Mouse (Mus musculus) liver, adult 2 months (tissue): Measurements from ENCODE around the gene 1700020L24Rik. TPM values are rescaled to one million over a fixed set of nuclear protein-coding genes. Genes with fewer than 3 reads are reported as not detected.

ENCODE experiments used
- DNase-seq: peaks from one replicate; pipeline ENCODE4 v3.0.0-alpha.2; 2011; ENCODE audit warnings: low read depth, low spot score; ENCODE audit errors: extremely low read depth
- H3K27ac ChIP-seq: fragments of 200-500 bp; replicated peaks from 2 replicates; pipeline ENCODE4 v1.5.1; 2012; ENCODE audit warnings: low read depth, mild to moderate bottlenecking, control low read depth, inconsistent platforms, low read length; ENCODE audit not compliant: insufficient read depth
- H3K27me3 ChIP-seq: fragments of 200-500 bp; 2 replicates; pipeline ENCODE4 v1.6.1; 2012; ENCODE audit warnings: mild to moderate bottlenecking, moderate library complexity, low read length, inconsistent platforms; ENCODE audit not compliant: control insufficient read depth, insufficient read depth
- H3K36me3 ChIP-seq: fragments of 200-500 bp; 2 replicates; pipeline ENCODE4 v1.6.1; 2012; ENCODE audit warnings: low read length, inconsistent platforms; ENCODE audit not compliant: control insufficient read depth, insufficient read depth
- H3K4me1 ChIP-seq: fragments of 200-500 bp; 2 replicates; pipeline ENCODE4 v1.6.1; 2011; ENCODE audit warnings: low read length; ENCODE audit not compliant: control insufficient read depth, insufficient read depth
- H3K4me3 ChIP-seq: fragments of 200-500 bp; 2 replicates; pipeline ENCODE4 v1.5.1; 2011; ENCODE audit warnings: low read depth, mild to moderate bottlenecking, control low read depth, low read length, moderate library complexity; ENCODE audit not compliant: insufficient read depth
- H3K79me2 ChIP-seq: fragments of 200-500 bp; 2 replicates; pipeline ENCODE4 v1.6.1; 2012; ENCODE audit warnings: inconsistent platforms, mild to moderate bottlenecking, low read length, moderate library complexity; ENCODE audit not compliant: control insufficient read depth, insufficient read depth
- H3K9ac ChIP-seq: fragments of 200-500 bp; 2 replicates; pipeline ENCODE4 v1.6.1; 2012; ENCODE audit warnings: low read depth, mild to moderate bottlenecking, control low read depth, inconsistent platforms, low read length
- CTCF ChIP-seq: fragments of 200-500 bp; IDR thresholded peaks from 2 replicates; pipeline ENCODE4 v1.5.1; 2011; ENCODE audit warnings: low read depth, low read length, control low read depth
- POLR2A ChIP-seq: fragments of 200-500 bp; IDR thresholded peaks from 2 replicates; pipeline ENCODE4 v1.6.1; 2011; ENCODE audit warnings: low read length, control low read depth; ENCODE audit not compliant: insufficient read depth; ENCODE audit errors: extremely low read depth
- WGBS: fragments of 180-500 bp; shearing (Covaris S2); methylation state at CpG from one replicate; pipeline ENCODE4 v1.1.7; 2018; 5-methylcytosine and 5-hydroxymethylcytosine counted together
- polyA plus RNA-seq: library from polyadenylated mRNA; depleted of rRNA; stranded (reverse); fragments of >200 nt; gene quantifications from 2 replicates; pipeline ENCODE4 v1.2.3, GENCODE M21; 2012
- total RNA-seq: library from RNA; depleted of rRNA; stranded (reverse); fragments of >200 nt; gene quantifications from 2 replicates; pipeline ENCODE4 v1.2.3, GENCODE M21; 2014

The 1700020L24Rik gene
- total and polyA plus RNA-seq, 2 experiments, result not detected

- TF ChIP-seq POLR2A (no peak), CTCF (no peak)
- Histone ChIP-seq H3K4me3 (no peak overlapping the region), H3K27ac (no peak overlapping the region), H3K27me3 (no peaks in the 10 kb centered on the region), H3K36me3 (peaks cover 7% of the 10 kb centered on the region; the same call in 1 of the 2 replicates), H3K9ac (no peak overlapping the region), H3K79me2 (no peaks in the 10 kb centered on the region), H3K4me1 (peaks cover 2% of the 10 kb centered on the region; the same call in 1 of the 2 replicates)
- DNase-seq, result no peak
- 76% methylated on average over 3 of the region's 3 CpGs for WGBS
These were observed 31.1 kb upstream of the 1700020L24Rik start for GRCm38 (mm10) chr11:83406391-83406790.

GRCm38 (mm10) chr11:83408242-83408641, 29.2 kb upstream of the 1700020L24Rik start:
- TF ChIP-seq POLR2A, result no peak
- Histone ChIP-seq H3K79me2 (no peaks in the 10 kb centered on the region), H3K4me3 (no peak overlapping the region), H3K27me3 (no peaks in the 10 kb centered on the region), H3K36me3 (no peaks in the 10 kb centered on the region), H3K4me1 (peaks cover 2% of the 10 kb centered on the region; the same call in 1 of the 2 replicates), H3K27ac (no peak overlapping the region), H3K9ac (no peak overlapping the region)
- 62% methylated on average over 8 of the region's 8 CpGs for WGBS
- no peak for DNase-seq

GRCm38 (mm10) chr11:83409087-83409754, 28.3 kb upstream of the 1700020L24Rik start, which contains the start of gene Rasl10b:
TSS of gene Rasl10b (plus strand) at chr11:83409137.
- Histone ChIP-seq H3K4me1 (peaks cover 2% of the 10 kb centered on the region; the same call in 1 of the 2 replicates), H3K79me2 (no peaks in the 10 kb centered on the region), H3K27ac (no peak within 1 kb of the TSS), H3K4me3 (peak within 1 kb of the TSS; percentile 45; the same call in 1 of the 2 replicates), H3K27me3 (no peaks in the 10 kb centered on the region), H3K36me3 (no peaks in the 10 kb centered on the region), H3K9ac (peak within 1 kb of the TSS; percentile 37)
- DNase-seq, result peak; percentile 75
- 2% methylated on average over 24 of the region's 44 CpGs for WGBS
- TF ChIP-seq CTCF (no peak), POLR2A (no peak)

- Histone ChIP-seq H3K27me3 (no peaks in the 10 kb centered on the region), H3K9ac (peak overlapping the region; percentile 37), H3K4me3 (peak overlapping the region; percentile 45; the same call in 1 of the 2 replicates), H3K36me3 (no peaks in the 10 kb centered on the region), H3K27ac (no peak overlapping the region), H3K4me1 (peaks cover 2% of the 10 kb centered on the region; the same call in 1 of the 2 replicates), H3K79me2 (no peaks in the 10 kb centered on the region)
- TF ChIP-seq POLR2A (no peak), CTCF (no peak)
- WGBS, result 10% methylated on average over 25 of the region's 40 CpGs
- DNase-seq, result no peak
These were observed 27.6 kb upstream of the 1700020L24Rik start for GRCm38 (mm10) chr11:83409792-83410291.

GRCm38 (mm10) chr11:83410510-83410909, 27.0 kb upstream of the 1700020L24Rik start:
- H3K36me3 ChIP-seq, result no peaks in the 10 kb centered on the region
- TF ChIP-seq POLR2A (no peak), CTCF (no peak)
- 66% methylated on average over 6 of the region's 6 CpGs for WGBS
- no peak overlapping the region for H3K9ac ChIP-seq
- peaks cover 2% of the 10 kb centered on the region; the same call in 1 of the 2 replicates for H3K4me1 ChIP-seq
- no peaks in the 10 kb centered on the region for H3K27me3 ChIP-seq
- H3K79me2 ChIP-seq, result no peaks in the 10 kb centered on the region
- no peak for DNase-seq
- no peak overlapping the region for H3K27ac ChIP-seq
- H3K4me3 ChIP-seq, result no peak overlapping the region

- H3K27me3 ChIP-seq, result peaks cover 12% of the 10 kb centered on the region
These were observed 20.4 kb upstream of the 1700020L24Rik start for GRCm38 (mm10) chr11:83417080-83417479.

More at GRCm38 (mm10) chr11:83417080-83417479, 20.4 kb upstream of the 1700020L24Rik start:
- no peaks in the 10 kb centered on the region for H3K79me2 ChIP-seq
- no peaks in the 10 kb centered on the region for H3K4me1 ChIP-seq
- no peaks in the 10 kb centered on the region for H3K36me3 ChIP-seq
- WGBS, result 8% methylated on average over 5 of the region's 5 CpGs
- H3K27ac ChIP-seq, result no peak overlapping the region
- TF ChIP-seq CTCF, result no peak
- no peak for TF ChIP-seq POLR2A
- no peak overlapping the region for H3K4me3 ChIP-seq
- H3K9ac ChIP-seq, result no peak overlapping the region
- peak; percentile 34 for DNase-seq
